Mouse (Mus musculus) spleen, adult 10 weeks (tissue): Measurements from ENCODE around the gene Chn1. TPM values are rescaled to one million over a fixed set of nuclear protein-coding genes. Genes with fewer than 3 reads are reported as not detected.

Experiments
- polyA plus RNA-seq: library from polyadenylated mRNA; stranded (reverse); fragments of 350-450 nt; fragmentation: Illumina TruSeq; extraction: RNeasy Lipid Tissue Mini Kit (QIAGEN cat#74804); gene quantifications from one replicate; pipeline ENCODE4 v1.2.3, GENCODE M21; 2015; ENCODE audit warnings: low replicate concordance; ENCODE audit not compliant: insufficient read depth

Gene Chn1
- polyA plus RNA-seq: 1.3 TPM

GRCm38 (mm10) chr2:73774786-73775682 is at the start of gene Chn1:
TSS of gene Chn1 (minus strand) at chr2:73775346.

GRCm38 (mm10) chr2:73580166-73580565 is 195.0 kb downstream of the Chn1 start, which contains the start of gene Chrna1:
TSS of gene Chrna1 (minus strand) at chr2:73580338.

Other genes starting within 250 kb of the Chn1 start
- gene Wipf1, start 245.6 kb downstream of the Chn1 start, polyA plus RNA-seq: 152 TPM
- gene Chrna1, start 195.0 kb downstream of the Chn1 start, polyA plus RNA-seq: not detected
- 51.1 TPM for gene Atf2, start 117.3 kb upstream of the Chn1 start, polyA plus RNA-seq
- gene Atp5g3, start 136.0 kb upstream of the Chn1 start, polyA plus RNA-seq: 387 TPM